Comparison of ENCODE assay signal across 19 mouse cellular contexts in the genomic region with DNA sequence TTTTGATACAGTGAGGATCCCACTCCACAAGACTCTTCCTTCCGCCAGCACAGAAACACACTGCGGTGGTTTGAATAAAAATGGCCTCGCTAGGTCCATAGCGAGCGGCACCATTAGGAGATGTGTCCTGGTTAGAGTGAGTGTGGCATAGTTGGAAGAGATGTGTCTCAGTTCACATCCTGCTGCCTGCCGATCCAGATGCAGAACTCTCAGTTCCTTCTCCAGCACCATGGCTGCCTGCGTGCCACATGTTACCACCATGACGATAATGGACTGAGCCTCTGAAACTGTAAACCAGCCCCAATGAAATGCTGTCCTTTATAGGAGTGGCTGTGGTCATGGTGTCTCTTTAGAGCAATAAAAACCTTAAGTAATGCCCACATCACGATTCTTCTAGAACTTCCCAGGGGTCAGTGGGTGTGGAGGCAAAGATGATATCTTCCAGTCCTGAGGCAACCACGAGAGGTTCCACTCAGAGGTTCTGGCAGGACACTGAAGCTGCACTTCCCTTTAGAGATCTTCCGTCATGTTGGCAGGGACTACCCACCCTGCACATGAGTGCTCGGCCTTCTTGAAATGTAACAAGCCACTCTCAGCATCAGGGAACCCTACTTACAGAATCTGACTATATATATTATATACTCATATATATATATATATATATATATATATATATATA.
DNase-seq lines count a peak whose midpoint lies in the region; ATAC-seq and TF ChIP-seq lines count a peak whose summit lies in the region.
"Had no signal": no experiment of that assay in that cellular context is flagged by ENCODE, and none has a peak within 500 bp of the region (broad histone marks: within the 10 kb centered on the region; RNA-seq: fewer than 3 reads in every experiment).

No protein-coding gene starts in this region.

- no peak overlapping the region for H3K4me3 ChIP-seq in heart, embryonic 12.5 days
- no peak overlapping the region for H3K4me3 ChIP-seq in stomach, postnatal 0 days (ENCODE audit: low read depth, low read length)
- H3K4me3 ChIP-seq: gastrocnemius, adult 2 months; heart, adult 2 months; heart, embryonic 10.5 days; hindbrain, embryonic 12.5 days; hindbrain, embryonic 15.5 days had no signal

- H3K27ac ChIP-seq in heart, embryonic 12.5 days (ENCODE audit: poor library complexity, severe bottlenecking): no peak overlapping the region
- H3K27ac ChIP-seq in stomach, postnatal 0 days (replicated peaks): no peak overlapping the region
- H3K27ac ChIP-seq: gastrocnemius, adult 2 months; heart, adult 2 months; heart, embryonic 10.5 days; hindbrain, embryonic 12.5 days; hindbrain, embryonic 15.5 days had no signal

- peaks cover 6% of the 10 kb centered on the region; the same call in 1 of the 2 replicates for H3K27me3 ChIP-seq in heart, embryonic 12.5 days (replicated peaks)
- H3K27me3 ChIP-seq in splenic B cell, adult 2 months (ENCODE audit: control insufficient read depth, insufficient read depth, low read length, poor library complexity, severe bottlenecking): no peaks in the 10 kb centered on the region
- no peaks in the 10 kb centered on the region for H3K27me3 ChIP-seq in stomach, postnatal 0 days (ENCODE audit: control insufficient read depth, insufficient read depth, low read length)
- H3K27me3 ChIP-seq: hindbrain, embryonic 15.5 days had no signal

- no peak overlapping the region for H3K9ac ChIP-seq in heart, embryonic 12.5 days
- H3K9ac ChIP-seq in stomach, postnatal 0 days (ENCODE audit: low read length): no peak overlapping the region
- H3K9ac ChIP-seq: forebrain, postnatal 0 days; hindbrain, embryonic 12.5 days; hindbrain, embryonic 15.5 days had no signal

- no peaks in the 10 kb centered on the region for H3K36me3 ChIP-seq in heart, embryonic 12.5 days
- H3K36me3 ChIP-seq in splenic B cell, adult 2 months (ENCODE audit: control insufficient read depth, insufficient read depth, low read length, poor library complexity, severe bottlenecking): no peaks in the 10 kb centered on the region
- H3K36me3 ChIP-seq in stomach, postnatal 0 days (ENCODE audit: control insufficient read depth, insufficient read depth, low read length): no peaks in the 10 kb centered on the region
- H3K36me3 ChIP-seq: heart, embryonic 10.5 days; hindbrain, embryonic 12.5 days; hindbrain, embryonic 15.5 days had no signal

- no peak for TF ChIP-seq CTCF in stomach, postnatal 0 days (IDR thresholded peaks at IDR 0.05; ENCODE audit: low read depth)

- no peak overlapping the region for H3K4me2 ChIP-seq in heart, embryonic 12.5 days
- no peak overlapping the region for H3K4me2 ChIP-seq in stomach, postnatal 0 days (replicated peaks; ENCODE audit: low read depth)
- H3K4me2 ChIP-seq: hindbrain, embryonic 12.5 days; hindbrain, embryonic 15.5 days had no signal

- peaks cover 29% of the 10 kb centered on the region for H3K4me1 ChIP-seq in heart, embryonic 12.5 days (replicated peaks)
- no peaks in the 10 kb centered on the region for H3K4me1 ChIP-seq in stomach, postnatal 0 days (replicated peaks; ENCODE audit: control insufficient read depth, insufficient read depth)
- H3K4me1 ChIP-seq: hindbrain, embryonic 12.5 days had no signal

- peak; percentile 92 for DNase-seq in heart, adult 11 months
- peak; percentile 54 for DNase-seq in splenic B cell, adult 2 months (ENCODE audit: low read depth, low spot score)
- no peak for DNase-seq in adrenal gland, postnatal 4 days (ENCODE audit: low spot score in 2 of 2)
- DNase-seq in stomach, postnatal 0 days (ENCODE audit: low spot score): no peak
- DNase-seq: adrenal gland, adult 2 months; adrenal gland, postnatal 14 days; cerebellum, adult 11-12 months; cerebellum, adult 8-10 months; cerebellum, postnatal 10 days; cerebellum, postnatal 36 days; forebrain, postnatal 0 days; gastrocnemius, adult 2 months; gastrocnemius, postnatal 14 days; heart, adult 2 months had no signal

- no peak for ATAC-seq in heart, embryonic 12.5 days (ENCODE audit: insufficient number of reproducible peaks, low FRiP score)
- ATAC-seq in megakaryocyte, adult 5-6 weeks (ENCODE audit: poor library complexity, severe bottlenecking): peak; percentile 72
- ATAC-seq in stomach, postnatal 0 days (ENCODE audit: low FRiP score, low TSS enrichment): no peak

- TF ChIP-seq EP300 in stomach, postnatal 0 days (optimal IDR thresholded peaks at IDR 0.05): no peak

- H3K9me3 ChIP-seq in heart, embryonic 12.5 days (replicated peaks): no peaks in the 10 kb centered on the region
- no peaks in the 10 kb centered on the region for H3K9me3 ChIP-seq in stomach, postnatal 0 days (ENCODE audit: control insufficient read depth, low read length)
- H3K9me3 ChIP-seq: heart, embryonic 10.5 days; hindbrain, embryonic 12.5 days; hindbrain, embryonic 15.5 days had no signal

- 88% methylated on average over 12 of the region's 12 CpGs for WGBS in heart, embryonic 12.5 days
- 92% methylated on average over 12 of the region's 12 CpGs for WGBS in stomach, postnatal 0 days

Comparison
In these comparisons a context has a peak if more than half of its experiments do, and no peak if none do; other contexts are left out.
1. DNase-seq: peak in heart, adult 11 months (single experiment) and splenic B cell, adult 2 months (single experiment); none in adrenal gland, postnatal 4 days (0 of 2) and stomach, postnatal 0 days (single experiment).